Mouse (Mus musculus) left cerebral cortex, adult 11 months (tissue): ENCODE measurements at regions not wholly inside any gene's neighbourhood (a gene's known extent, or its start where the extent isn't known, plus 50 kb on each side); places are given as distances from the start of the nearest gene placed in this dataset.

ENCODE experiments used
- DNase-seq: peaks from one replicate; pipeline ENCODE4 v3.0.0; 2022; ENCODE audit warnings: low spot score

- no peak for DNase-seq
These were observed 159.4 kb upstream of the Kcnab2 start for GRCm38 (mm10) chr4:152637088-152637487.

DNA sequence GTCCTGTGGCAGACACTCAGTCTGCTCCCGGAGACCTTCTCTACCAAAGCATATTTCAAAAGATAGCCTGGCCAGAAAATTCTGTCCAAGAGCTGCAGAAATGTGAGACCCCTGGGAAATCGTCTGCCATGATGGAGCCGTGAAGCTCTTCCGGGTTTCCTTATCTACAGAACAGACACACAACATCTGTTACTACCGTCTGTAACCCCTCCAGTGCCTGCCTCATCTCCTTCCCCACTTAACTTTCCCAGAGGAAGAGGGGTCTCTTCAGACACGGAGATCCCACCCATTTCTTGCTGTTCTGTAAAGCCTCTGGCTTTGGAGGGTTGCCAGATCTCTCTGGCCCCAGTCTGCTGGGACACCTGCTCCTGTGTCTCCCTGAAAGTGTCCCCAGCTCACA is 156.2 kb upstream of the Kcnab2 start:
- no peak for DNase-seq

DNA sequence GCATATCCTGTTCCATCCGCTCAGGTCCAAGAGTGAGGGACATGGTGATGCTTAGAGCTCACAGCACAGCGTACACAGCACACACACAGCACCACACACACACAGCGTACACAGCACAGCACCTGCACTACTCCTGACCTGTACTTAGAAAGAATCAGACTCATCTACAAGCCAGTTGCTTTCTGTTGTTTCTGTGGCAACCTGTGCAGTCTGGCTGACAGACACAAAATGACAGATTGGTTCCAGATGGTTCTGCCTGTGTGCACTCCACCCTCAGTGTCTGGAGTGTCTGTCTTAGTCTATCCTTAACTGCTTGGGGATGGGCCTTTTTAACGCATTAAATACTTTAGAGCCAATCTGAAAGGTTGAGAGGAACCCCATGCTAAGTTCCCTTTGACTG is 150.4 kb upstream of the Kcnab2 start:
- no peak for DNase-seq

DNA sequence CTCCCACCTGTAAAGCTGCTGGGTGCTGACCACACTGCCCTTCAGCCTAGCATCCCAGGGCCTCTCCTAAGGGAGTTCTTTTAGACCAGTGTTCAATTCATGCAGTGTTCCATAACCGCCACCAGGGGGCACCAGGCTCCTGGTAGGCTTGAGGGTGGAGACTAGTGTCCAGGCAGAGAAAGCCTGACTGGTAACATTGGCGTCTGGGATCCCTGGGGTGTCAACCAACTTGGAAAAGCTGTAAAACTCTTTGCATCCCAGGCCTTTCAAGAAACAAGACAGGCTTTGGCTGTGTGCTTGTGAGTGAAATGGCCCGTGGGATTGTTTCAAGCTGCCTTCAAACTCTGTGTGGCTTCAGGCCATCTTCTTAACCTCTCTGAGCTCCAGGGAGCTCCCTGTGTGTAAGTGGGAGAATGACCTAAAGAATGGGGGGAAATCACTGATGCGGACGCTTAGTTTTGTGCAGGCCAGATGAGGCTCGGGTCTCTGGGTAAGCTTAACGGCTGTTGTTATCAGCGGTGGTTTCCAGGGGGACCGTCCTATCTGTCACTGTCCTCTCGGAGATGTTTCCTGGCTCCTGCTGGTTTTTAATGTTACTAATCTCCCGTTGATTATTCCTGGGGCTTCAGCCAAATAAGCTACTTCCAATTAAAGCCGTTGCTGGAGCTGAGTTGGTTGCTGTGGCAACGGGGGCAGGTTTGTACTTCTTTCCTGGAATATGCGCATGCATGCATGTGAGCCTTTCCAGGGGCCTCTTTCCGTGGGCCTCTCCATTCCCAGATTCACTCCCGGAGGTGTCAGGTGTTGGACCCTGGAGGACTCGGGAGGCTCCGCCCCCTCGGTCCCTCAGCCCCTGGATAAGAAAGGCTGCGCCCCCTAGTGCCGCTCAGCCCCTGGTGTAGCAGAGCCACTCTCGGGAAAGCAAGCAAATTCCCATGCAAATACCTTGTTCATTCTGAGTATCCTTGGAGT is 147.6 kb upstream of the Kcnab2 start:
- DNase-seq = peak; percentile 59

GRCm38 (mm10) chr4:152622022-152622777 is 144.5 kb upstream of the Kcnab2 start:
- DNase-seq = no peak

GRCm38 (mm10) chr4:152617636-152618035 is 140.0 kb upstream of the Kcnab2 start:
- no peak for DNase-seq

DNA sequence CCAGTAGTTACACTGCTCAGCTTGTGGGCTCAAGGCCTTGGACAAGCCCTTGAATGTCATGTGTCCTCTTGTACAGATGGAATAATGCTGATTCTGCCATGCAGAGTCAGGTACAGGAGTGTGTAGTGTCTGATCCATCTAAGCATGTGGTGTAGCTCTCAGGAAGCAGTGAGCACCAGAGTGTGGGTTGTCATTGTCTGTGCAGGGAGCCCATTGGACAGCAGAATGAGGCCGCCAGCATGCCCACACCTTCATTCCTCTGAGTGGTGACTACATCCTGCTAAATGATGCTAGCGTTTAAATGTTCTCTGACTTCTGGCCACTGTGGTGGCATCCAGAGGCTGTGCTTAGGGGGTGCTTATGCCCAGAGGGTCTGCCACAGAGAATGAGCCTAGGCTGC is 137.5 kb upstream of the Kcnab2 start:
- DNase-seq = no peak

GRCm38 (mm10) chr4:152614356-152615100 is 136.9 kb upstream of the Kcnab2 start:
- DNase-seq = peak; percentile 70
